Mouse (Mus musculus): Measurements from ENCODE around the gene Dcp1a.

DNA sequence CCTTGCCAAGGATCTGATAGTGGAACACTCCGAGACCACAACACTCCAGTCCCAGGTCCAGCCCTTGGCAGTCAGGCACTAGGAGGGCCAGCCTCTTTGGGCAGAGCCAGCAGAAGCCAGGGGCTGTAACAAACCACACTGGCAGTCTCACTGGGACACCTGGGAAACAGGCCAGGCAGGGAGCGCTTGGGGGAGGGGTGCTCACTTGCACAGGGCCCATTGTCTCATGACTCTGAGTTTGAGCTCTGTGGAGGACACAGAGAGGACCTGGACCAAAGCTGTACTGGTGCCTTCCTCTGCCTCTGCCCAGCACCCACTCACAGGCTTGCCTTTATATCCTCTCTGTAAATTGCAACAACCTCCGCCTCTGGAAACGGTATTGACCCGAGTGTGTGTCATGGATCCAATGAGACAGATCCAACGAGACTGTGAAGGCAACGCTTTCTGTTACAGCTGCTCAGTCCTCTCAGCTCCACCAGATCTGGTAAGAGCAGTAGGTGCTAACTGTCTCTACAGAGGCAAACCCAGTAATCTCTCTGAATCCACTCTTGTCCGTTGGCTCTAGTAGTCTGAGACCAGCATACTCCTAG is 68.9 kb downstream of the Dcp1a start, which contains the start of gene Tkt:
- no peak for TF ChIP-seq CTCF (IDR thresholded peaks at IDR 0.05; ENCODE audit: low read depth)
- no peak for TF ChIP-seq EP300 (optimal IDR thresholded peaks at IDR 0.05)
